17 mouse cellular contexts compared by ENCODE assay signal in genomic region chr13:104493466-104493993, GRCm38 (mm10).
DNase-seq lines count a peak whose midpoint lies in the region; ATAC-seq and TF ChIP-seq lines count a peak whose summit lies in the region.
"Had no signal": no experiment of that assay in that cellular context is flagged by ENCODE, and none has a peak within 500 bp of the region (broad histone marks: within the 10 kb centered on the region; RNA-seq: fewer than 3 reads in every experiment).

No protein-coding gene starts in this region.

- H3K9ac ChIP-seq in liver, adult 2 months (ENCODE audit: low read depth, low read length) = no peak overlapping the region
- H3K9ac ChIP-seq in liver, embryonic 12.5 days = no peak overlapping the region
- H3K9ac ChIP-seq: intestine, embryonic 15.5 days; limb, embryonic 15.5 days; midbrain, embryonic 15.5 days; neural tube, embryonic 13.5 days had no signal

- peak; percentile 55 for DNase-seq in heart, embryonic 10.5 days (ENCODE audit: low spot score)
- DNase-seq in heart, postnatal 36 days = no peak
- DNase-seq in liver, adult 2 months (ENCODE audit: extremely low read depth, low read depth, low spot score) = peak; percentile 90
- DNase-seq in 416B (ENCODE audit: low read depth) = peak; percentile 7
- DNase-seq in right cerebral cortex, postnatal 14 days = no peak
- DNase-seq: cerebellum, postnatal 10 days; gastrocnemius, postnatal 36 days; layer of hippocampus, postnatal 36 days; retina, postnatal 1 day; spleen, adult 18-20 months had no signal

- H3K4me1 ChIP-seq in heart, embryonic 10.5 days = peaks cover 8% of the 10 kb centered on the region; the same call in 1 of the 2 replicates
- no peaks in the 10 kb centered on the region; the same call in 1 of the 2 replicates for H3K4me1 ChIP-seq in liver, adult 2 months (ENCODE audit: control insufficient read depth, insufficient read depth, low read length)
- no peaks in the 10 kb centered on the region for H3K4me1 ChIP-seq in liver, embryonic 12.5 days
- H3K4me1 ChIP-seq in embryonic fibroblast, embryonic 13.5 days (ENCODE audit: control insufficient read depth, insufficient read depth, low read length) = peaks cover 5% of the 10 kb centered on the region
- H3K4me1 ChIP-seq: intestine, embryonic 15.5 days; midbrain, embryonic 15.5 days; neural tube, embryonic 13.5 days had no signal

- no peak for TF ChIP-seq CTCF in liver, adult 2 months (IDR thresholded peaks at IDR 0.05; ENCODE audit: low read depth, low read length)
- TF ChIP-seq CTCF in embryonic fibroblast, embryonic 13.5 days (IDR thresholded peaks at IDR 0.05; ENCODE audit: borderline replicate concordance, insufficient read depth, low read length) = no peak

- no peaks in the 10 kb centered on the region for H3K79me2 ChIP-seq in liver, adult 2 months (ENCODE audit: control insufficient read depth, insufficient read depth, low read length)

- 63% methylated on average over 8 of the region's 8 CpGs for WGBS in heart, embryonic 10.5 days
- 10% methylated on average over 8 of the region's 8 CpGs for WGBS in liver, adult 2 months
- 55% methylated on average over 8 of the region's 8 CpGs for WGBS in liver, embryonic 12.5 days (ENCODE audit: insufficient replicate concordance)

- H3K4me3 ChIP-seq in heart, embryonic 10.5 days = no peak overlapping the region
- H3K4me3 ChIP-seq in liver, adult 2 months (ENCODE audit: insufficient read depth, low read depth, low read length) = 0 out of 2 replicates have a peak overlapping the region, but pooled peaks have one; percentile 4
- H3K4me3 ChIP-seq in liver, embryonic 12.5 days = no peak overlapping the region
- H3K4me3 ChIP-seq in embryonic fibroblast, embryonic 13.5 days (ENCODE audit: insufficient read depth, low read length) = no peak overlapping the region
- H3K4me3 ChIP-seq: intestine, embryonic 15.5 days; limb, embryonic 15.5 days; midbrain, embryonic 15.5 days; neural tube, embryonic 13.5 days had no signal

- no peak for TF ChIP-seq POLR2A in liver, adult 2 months (IDR thresholded peaks at IDR 0.05; ENCODE audit: extremely low read depth, insufficient read depth, low read length)
- no peak for TF ChIP-seq POLR2A in embryonic fibroblast, embryonic 13.5 days (IDR thresholded peaks at IDR 0.05; ENCODE audit: low read depth, low read length)

- intact Hi-C loops in heart, postnatal 36 days (cut with DNase I) = no loop called here

- H3K4me2 ChIP-seq in liver, embryonic 12.5 days = no peak overlapping the region
- H3K4me2 ChIP-seq: intestine, embryonic 15.5 days; limb, embryonic 15.5 days; midbrain, embryonic 15.5 days; neural tube, embryonic 13.5 days had no signal

- peaks cover 5% of the 10 kb centered on the region; the same call in 1 of the 2 replicates for H3K36me3 ChIP-seq in heart, embryonic 10.5 days
- no peaks in the 10 kb centered on the region for H3K36me3 ChIP-seq in liver, adult 2 months (ENCODE audit: control insufficient read depth, insufficient read depth, low read length)
- no peaks in the 10 kb centered on the region for H3K36me3 ChIP-seq in liver, embryonic 12.5 days
- H3K36me3 ChIP-seq: intestine, embryonic 15.5 days; midbrain, embryonic 15.5 days; neural tube, embryonic 13.5 days had no signal

- H3K27ac ChIP-seq in heart, embryonic 10.5 days = no peak overlapping the region
- no peak overlapping the region; the same call in 1 of the 2 replicates for H3K27ac ChIP-seq in liver, adult 2 months (replicated peaks; ENCODE audit: insufficient read depth, low read depth, low read length)
- H3K27ac ChIP-seq in liver, embryonic 12.5 days = no peak overlapping the region
- H3K27ac ChIP-seq in embryonic fibroblast, embryonic 13.5 days (ENCODE audit: insufficient read depth, low read length) = peak overlapping the region; percentile 9; the same call in 1 of the 2 replicates
- H3K27ac ChIP-seq: intestine, embryonic 15.5 days; limb, embryonic 15.5 days; midbrain, embryonic 15.5 days; neural tube, embryonic 13.5 days; stomach, postnatal 0 days had no signal

- H3K9me3 ChIP-seq in heart, embryonic 10.5 days = no peaks in the 10 kb centered on the region
- no peaks in the 10 kb centered on the region for H3K9me3 ChIP-seq in liver, embryonic 12.5 days (replicated peaks)
- H3K9me3 ChIP-seq: intestine, embryonic 15.5 days; limb, embryonic 15.5 days; midbrain, embryonic 15.5 days; neural tube, embryonic 13.5 days had no signal

- no peak for ATAC-seq in liver, embryonic 12.5 days
- ATAC-seq: intestine, embryonic 15.5 days; midbrain, embryonic 15.5 days had no signal

- H3K27me3 ChIP-seq in heart, embryonic 10.5 days (ENCODE audit: insufficient read depth, poor library complexity, severe bottlenecking) = no peaks in the 10 kb centered on the region
- H3K27me3 ChIP-seq in liver, adult 2 months (ENCODE audit: control insufficient read depth, insufficient read depth, low read length) = no peaks in the 10 kb centered on the region
- H3K27me3 ChIP-seq in liver, embryonic 12.5 days (replicated peaks) = no peaks in the 10 kb centered on the region
- H3K27me3 ChIP-seq: intestine, embryonic 15.5 days; limb, embryonic 15.5 days; midbrain, embryonic 15.5 days; neural tube, embryonic 13.5 days had no signal

Comparison
In these comparisons a context has a peak if more than half of its experiments do, and no peak if none do; other contexts are left out.
1. DNase-seq: peak in heart, embryonic 10.5 days (single experiment), liver, adult 2 months (single experiment) and 416B (single experiment); none in heart, postnatal 36 days (0 of 2) and right cerebral cortex, postnatal 14 days (single experiment).